Mouse (Mus musculus): ENCODE measurements at regions not wholly inside any gene's neighbourhood (a gene's known extent, or its start where the extent isn't known, plus 50 kb on each side); places are given as distances from the start of the nearest gene placed in this dataset.

- no peak for DNase-seq (ENCODE audit: low spot score in 2 of 2)
These were observed 61.4 kb upstream of the Sox9 start for GRCm38 (mm10) chr11:112720652-112721051.

DNA sequence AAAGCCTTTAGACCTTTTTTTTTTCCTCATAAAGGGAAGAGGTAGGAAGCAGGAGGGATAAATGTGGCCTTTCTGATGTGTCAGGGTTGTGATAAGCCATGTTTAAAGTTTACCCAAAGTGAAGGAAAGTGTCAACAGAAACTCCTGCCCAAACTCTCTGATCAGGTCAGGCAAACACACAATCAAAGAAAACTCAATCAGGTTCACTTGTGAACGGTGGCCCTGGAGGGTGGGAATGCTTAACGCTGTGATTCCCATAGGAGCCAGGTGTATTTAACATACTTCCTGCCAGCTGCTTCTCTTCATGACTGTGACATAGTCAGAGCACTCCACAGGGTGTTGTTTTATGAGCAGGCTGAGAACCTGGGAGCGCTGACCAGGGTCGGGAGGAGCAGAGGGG, 59.1 kb upstream of the Sox9 start:
- DNase-seq (ENCODE audit: low spot score in 2 of 2): no peak

DNA sequence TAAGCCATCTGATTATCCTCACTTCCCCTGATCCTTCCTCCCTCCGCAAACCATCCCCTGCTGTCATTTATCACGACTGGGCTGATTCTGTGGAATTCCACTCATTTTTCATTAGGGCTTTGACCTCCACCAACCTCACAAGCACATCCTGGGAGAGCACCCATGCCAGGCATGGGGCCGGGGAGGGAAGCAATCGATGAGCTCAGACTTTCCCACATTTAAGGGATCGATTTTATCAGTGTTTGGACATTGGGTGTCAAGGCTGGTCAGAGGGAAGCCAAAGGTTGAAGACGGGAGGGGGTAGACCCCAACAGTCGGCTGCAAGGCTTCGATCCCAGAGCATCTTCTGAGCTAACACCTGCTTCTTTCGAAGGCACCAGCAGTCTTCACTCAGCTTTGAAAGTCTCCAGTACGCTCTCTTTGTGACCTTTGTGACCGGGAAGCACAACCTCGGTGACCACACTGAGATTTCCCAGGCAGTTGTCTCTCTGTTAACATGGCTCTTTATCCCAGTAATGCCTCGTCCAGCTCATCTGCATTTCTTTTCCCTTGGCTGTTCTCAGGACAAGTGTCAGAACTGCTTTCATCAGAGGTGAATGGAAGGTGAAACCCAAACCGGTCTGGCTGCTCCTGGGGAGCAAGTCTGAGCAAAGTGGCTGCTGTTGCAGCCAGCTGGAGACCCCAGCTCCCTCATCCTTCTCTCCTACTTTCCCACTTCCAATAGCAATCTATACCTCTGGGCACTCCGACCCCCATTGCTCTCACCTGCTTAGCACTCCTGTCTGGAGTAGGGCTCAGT, 53.7 kb upstream of the Sox9 start:
- DNase-seq (ENCODE audit: low spot score in 2 of 2): no peak
